Mouse (Mus musculus) B cell, adult 2 months (primary cell): ENCODE measurements around the gene Nphp1.

Source experiments
- DNase-seq, 2 experiments: peaks; one replicate each; pipeline ENCODE4 v3.0.0; 2022

The Nphp1 gene

DNA sequence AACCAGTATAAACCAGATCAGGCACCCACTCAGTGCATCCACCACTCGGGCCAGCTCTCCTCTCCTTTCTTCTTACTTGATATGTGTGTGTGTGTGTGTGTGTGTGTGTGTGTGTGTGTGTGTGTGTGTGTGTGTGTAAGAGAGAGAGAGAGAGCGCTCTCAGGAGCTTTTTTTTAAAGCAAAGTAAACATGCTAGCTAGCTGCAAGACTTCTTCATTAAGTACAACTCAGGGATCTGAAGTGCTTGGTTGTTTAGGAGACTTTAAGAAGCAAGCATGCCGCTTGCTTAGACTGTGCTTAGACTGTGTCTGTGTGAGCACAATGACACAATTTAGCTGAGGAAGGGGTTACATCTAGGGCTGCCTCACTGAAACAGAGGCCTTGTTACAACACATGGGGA is 46.1 kb downstream of the Nphp1 start:
- DNase-seq, result no peak

- no peak for DNase-seq
These were observed 47.8 kb downstream of the Nphp1 start for GRCm38 (mm10) chr2:127740756-127741519.

- no peak for DNase-seq
These were observed 50.8 kb downstream of the Nphp1 start for GRCm38 (mm10) chr2:127737885-127738284.

DNA sequence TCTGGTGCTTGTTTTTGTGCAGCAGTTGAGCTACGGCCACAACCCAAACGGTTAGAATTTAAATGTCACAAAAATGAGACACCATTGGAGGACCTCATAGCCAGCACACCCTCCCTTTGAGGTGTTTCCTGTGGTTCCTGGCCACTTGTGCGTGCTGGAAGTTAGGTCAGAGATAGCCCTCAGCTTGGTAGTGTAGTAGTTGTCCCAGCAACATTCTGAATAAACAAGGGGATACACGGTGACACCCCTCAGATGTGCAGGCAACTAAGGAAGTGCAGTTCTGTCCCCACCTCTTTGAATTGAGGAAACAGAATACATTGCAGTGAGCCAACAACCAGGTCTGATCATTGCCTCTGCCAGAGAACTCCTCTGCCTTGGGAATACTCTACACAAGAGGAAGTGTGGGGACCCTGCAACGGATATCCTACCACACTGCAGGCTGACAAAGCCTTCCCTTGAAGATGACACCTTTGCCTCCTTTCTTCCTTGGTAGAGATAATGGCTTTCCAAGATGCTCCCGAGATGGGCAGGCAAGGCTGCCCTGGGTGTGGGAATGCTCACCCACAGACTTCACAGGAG is 52.0 kb downstream of the Nphp1 start:
- no peak for DNase-seq

GRCm38 (mm10) chr2:127735512-127736145 is 53.1 kb downstream of the Nphp1 start:
- DNase-seq, result no peak

- no peak for DNase-seq
These were observed 53.8 kb downstream of the Nphp1 start for GRCm38 (mm10) chr2:127734889-127735288.

DNA sequence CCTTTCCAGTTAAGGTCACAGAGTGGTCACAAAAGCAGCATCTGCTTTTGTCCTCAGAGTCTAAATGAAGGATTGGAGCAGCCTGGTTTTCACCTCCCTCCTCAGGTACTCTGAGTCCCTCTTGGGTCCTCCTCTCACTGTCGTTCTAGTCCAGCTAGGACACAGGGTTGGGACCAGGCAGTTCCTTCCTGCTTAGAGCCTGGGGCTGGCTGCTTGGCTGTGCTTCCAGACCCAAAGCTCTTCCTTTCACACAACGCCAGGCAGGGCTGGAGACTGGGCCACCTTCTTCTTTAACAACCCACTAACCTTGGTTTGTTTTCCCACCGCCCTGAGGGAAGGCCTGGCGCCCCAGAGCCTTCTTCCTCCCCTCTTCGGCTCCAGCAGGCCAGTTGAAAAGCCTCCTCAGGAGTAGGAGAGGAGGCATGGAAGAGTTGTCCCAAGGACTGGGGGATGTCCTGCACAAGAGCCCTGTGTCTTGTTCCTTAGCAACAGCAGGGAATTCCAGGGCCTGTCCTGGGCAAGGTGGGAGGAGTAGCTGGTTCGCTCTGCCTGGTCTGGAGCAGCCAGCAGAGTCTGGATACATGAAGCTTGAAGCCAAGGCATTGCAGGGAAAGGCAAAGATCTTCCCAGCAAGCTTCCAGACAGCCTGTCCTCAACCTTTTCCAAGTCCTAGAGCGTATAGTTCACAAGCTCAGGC is 58.2 kb downstream of the Nphp1 start:
- no peak for DNase-seq

GRCm38 (mm10) chr2:127729671-127730070 is 59.0 kb downstream of the Nphp1 start, which contains the start of gene Mall:
Mall (minus strand) TSS chr2:127729932.
- DNase-seq, result peak in 1 of 2 experiments; percentile 25

GRCm38 (mm10) chr2:127728661-127729450 is 59.8 kb downstream of the Nphp1 start:
- no peak for DNase-seq

DNA sequence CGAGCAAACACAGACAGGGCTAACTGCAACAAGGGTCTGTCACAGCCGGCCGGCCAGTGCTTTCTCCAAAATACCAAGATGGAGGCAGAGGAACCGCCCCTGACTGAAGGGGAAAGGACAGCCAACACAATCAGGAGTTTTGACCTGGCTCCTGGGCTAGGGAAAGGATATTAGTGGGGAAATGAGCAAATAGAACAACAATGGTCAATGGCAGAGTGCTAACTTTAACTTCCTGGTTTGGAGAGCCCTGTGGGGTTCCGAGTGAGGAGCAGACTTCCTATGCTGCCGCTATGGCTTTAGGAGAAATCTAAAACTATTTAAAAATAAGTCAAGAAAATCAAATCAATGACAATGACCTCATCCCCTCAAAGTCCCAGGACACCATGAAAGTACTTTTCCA is 60.6 kb downstream of the Nphp1 start:
- no peak for DNase-seq

DNA sequence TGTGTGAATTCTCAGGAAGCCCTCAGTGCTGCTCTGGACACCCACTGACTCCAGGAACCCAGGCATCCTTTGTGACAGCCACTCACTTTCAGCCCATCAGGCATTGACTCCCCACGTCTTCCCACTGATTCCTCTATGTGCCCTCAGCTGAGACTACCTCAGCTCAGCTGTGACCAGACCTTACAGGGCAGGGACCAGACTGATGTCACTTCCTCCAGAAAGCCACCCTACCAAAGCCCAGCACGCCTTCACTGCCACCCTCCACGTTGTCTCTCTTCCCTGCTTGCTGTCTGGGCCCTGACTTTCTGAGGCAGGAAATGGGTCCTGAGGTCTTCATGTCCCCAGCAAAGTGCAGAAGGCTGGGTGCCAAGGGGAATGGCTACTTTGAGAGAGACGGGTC is 65.5 kb downstream of the Nphp1 start:
- peak; percentile 20 to 22 for DNase-seq

- no peak for DNase-seq
These were observed 66.4 kb downstream of the Nphp1 start for GRCm38 (mm10) chr2:127722176-127722892.

DNA sequence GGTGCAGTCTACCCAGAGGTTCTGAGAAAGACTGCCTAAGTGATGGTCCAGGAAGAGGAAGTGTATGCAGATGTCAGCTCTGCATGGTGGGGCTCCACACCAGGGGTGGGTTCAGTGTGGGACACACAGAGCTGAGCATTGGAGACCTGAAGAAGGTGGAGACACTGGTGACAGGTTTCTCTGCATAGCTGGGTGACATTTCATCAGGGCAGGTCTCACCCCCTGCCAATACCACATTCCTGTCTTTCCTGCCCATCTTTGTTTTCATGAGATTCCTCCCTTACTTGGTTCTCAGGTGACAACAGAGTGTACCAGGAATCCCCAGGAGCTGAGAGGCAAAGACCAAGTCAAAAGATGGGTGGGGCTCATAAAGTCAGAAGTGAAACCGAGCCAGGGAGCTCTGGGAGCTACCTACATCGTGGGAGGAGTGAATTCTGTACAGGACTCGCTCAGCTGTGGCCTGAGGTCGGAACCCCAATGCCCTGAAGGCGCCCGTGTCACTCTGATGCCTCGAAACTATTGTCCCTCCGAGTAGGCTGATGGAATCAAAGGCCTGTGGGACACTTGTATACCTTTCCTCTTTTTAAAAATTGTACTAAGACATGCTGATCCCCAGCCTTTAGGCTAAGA is 69.7 kb downstream of the Nphp1 start:
- DNase-seq, result peak; percentile 57 to 59

DNA sequence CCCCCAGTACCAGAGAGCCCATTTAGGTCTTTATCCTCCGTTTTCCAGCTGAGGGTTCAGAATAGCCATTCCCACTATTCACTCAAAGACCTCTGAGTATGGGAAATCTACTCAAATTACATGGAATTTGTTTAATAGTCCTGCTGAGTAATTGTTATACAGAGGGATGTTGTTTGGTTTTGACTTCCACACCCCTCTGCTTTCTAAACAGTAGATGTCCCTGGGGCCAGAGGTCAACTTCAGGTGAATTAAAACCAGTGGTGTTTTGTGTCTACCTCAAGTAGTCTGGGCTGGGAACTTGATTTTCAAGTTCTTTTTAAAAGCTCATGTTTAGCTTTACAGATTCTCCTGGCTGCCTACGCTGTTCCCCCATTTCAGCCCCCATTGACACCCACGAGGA is 74.0 kb downstream of the Nphp1 start:
- no peak for DNase-seq

- DNase-seq, result no peak
These were observed 79.9 kb downstream of the Nphp1 start for GRCm38 (mm10) chr2:127708792-127709191.

DNA sequence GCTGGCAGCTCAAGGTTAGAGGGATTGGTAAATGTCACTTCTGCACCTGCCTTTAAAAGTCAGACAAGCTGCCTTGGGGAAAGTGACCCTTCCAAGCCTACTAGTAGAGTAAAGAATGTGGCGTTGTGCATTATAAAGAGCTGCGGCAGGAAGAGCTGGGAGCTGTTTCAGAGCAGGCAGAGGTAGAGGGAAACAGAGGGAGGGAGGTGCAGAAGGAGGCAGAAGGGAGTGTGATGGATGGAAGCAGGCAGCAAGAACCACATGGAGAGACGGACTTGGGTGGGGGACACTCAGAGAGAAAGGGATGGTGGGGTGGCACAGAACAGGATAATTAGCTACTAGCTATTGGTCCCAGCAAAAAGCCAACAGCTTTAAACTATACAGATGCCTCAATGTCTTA is 80.6 kb downstream of the Nphp1 start:
- no peak for DNase-seq

DNA sequence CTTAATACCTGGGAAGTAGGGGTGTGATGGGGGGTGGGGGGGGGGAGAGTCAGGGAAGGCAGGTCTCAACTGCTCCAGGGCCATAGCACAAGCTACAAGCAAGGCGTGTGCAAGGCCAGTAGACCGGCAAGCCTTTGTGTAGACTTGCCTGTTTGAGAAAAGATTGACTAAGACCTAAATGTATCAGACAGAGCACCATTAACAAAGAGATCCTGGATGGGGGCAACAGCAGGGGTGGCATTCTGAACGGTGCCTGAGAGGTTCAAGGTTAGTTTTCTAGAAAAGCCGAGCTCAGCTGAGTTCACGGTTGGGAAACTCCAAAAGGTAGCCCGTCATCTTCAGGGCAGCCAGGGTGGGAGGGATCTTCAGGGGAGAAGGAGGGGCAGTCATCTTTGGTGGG is 83.4 kb downstream of the Nphp1 start:
- no peak for DNase-seq
